Mouse (Mus musculus) testis, adult 2 months (tissue): Measurements from ENCODE around the gene Shank2.

Experiments
- CTCF ChIP-seq: fragments of 200-500 bp; IDR thresholded peaks from 2 replicates; pipeline ENCODE4 v1.5.1; 2012; ENCODE audit warnings: low read depth, mild to moderate bottlenecking, inconsistent platforms, low read length, moderate library complexity; ENCODE audit not compliant: control insufficient read depth, insufficient read depth, insufficient replicate concordance
- POLR2A ChIP-seq: fragments of 200-500 bp; IDR thresholded peaks from 2 replicates; pipeline ENCODE4 v1.6.1; 2012; ENCODE audit warnings: low read depth, mild to moderate bottlenecking, inconsistent platforms, low read length, moderate library complexity; ENCODE audit not compliant: control insufficient read depth

DNA sequence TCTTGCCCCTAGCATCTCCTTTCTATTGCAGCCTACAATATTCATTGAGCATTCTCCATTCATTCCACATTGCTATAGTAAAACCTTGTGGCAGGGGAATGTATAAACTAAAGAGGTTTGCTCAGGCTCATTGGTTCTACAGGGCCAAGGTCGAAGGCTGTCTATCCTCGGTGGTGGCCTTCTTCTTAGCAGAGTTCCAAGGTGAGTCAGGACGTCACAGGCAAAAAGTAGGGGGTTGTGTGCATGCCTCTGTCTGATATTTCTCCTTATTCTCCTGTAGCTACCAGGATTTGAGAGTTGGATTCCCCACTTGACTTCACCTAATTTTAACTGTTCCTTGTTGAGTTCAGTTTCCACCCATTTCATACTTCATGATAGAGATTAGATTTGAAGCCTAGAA is 29.9 kb downstream of the Shank2 start:
- TF ChIP-seq POLR2A (no peak), CTCF (no peak)
